Mouse (Mus musculus) forebrain, embryonic 13.5 days (tissue): ENCODE measurements around the gene Csrnp3. TPM values are rescaled to one million over a fixed set of nuclear protein-coding genes. Genes with fewer than 3 reads are reported as not detected.

Source experiments
- ATAC-seq: fragments of 200-750 bp; cut with Nextera tagmentation; 2 replicates; pipeline ENCODE4 v1.8.0; 2017
- H3K27ac ChIP-seq: fragments of 300-500 bp; sonication (generic); 2 replicates; pipeline ENCODE4 v1.5.1; 2015; ENCODE audit warnings: inconsistent platforms, mild to moderate bottlenecking, moderate library complexity
- H3K27me3 ChIP-seq: fragments of 300-500 bp; sonication (generic); 2 replicates; pipeline ENCODE4 v1.6.1; 2015; ENCODE audit warnings: mild to moderate bottlenecking, inconsistent platforms
- H3K36me3 ChIP-seq: fragments of 300-500 bp; sonication (generic); 2 replicates; pipeline ENCODE4 v1.6.1; 2015; ENCODE audit warnings: mild to moderate bottlenecking, inconsistent platforms; ENCODE audit not compliant: poor library complexity, severe bottlenecking
- H3K4me1 ChIP-seq: fragments of 300-500 bp; sonication (generic); 2 replicates; pipeline ENCODE4 v1.6.1; 2015; ENCODE audit warnings: inconsistent platforms
- H3K4me2 ChIP-seq: fragments of 300-500 bp; sonication (generic); 2 replicates; pipeline ENCODE4 v1.6.1; 2015; ENCODE audit warnings: inconsistent platforms, mild to moderate bottlenecking, moderate library complexity
- H3K4me3 ChIP-seq: fragments of 300-500 bp; sonication (generic); 2 replicates; pipeline ENCODE4 v1.5.1; 2015; ENCODE audit warnings: mild to moderate bottlenecking, inconsistent platforms
- H3K9ac ChIP-seq: fragments of 300-500 bp; sonication (generic); 2 replicates; pipeline ENCODE4 v1.6.1; 2015; ENCODE audit warnings: mild to moderate bottlenecking, inconsistent platforms
- H3K9me3 ChIP-seq: fragments of 300-500 bp; sonication (generic); replicated peaks from 2 replicates; pipeline ENCODE4 v1.6.1; 2016; ENCODE audit warnings: inconsistent platforms
- WGBS: fragments of 180-500 bp; shearing (Covaris S2); methylation state at CpG from one replicate; pipeline ENCODE4 v1.1.7; 2015; 5-methylcytosine and 5-hydroxymethylcytosine counted together
- polyA plus RNA-seq: library from polyadenylated mRNA; unstranded; fragments of >200 nt; fragmentation: Nextera tagmentation; extraction: Ambion mirVana; gene quantifications from 2 replicates; pipeline ENCODE4 v1.2.1, GENCODE M21; 2015

Csrnp3 gene
- polyA plus RNA-seq, 1 experiment from 2014 or later: 43.7 TPM

DNA sequence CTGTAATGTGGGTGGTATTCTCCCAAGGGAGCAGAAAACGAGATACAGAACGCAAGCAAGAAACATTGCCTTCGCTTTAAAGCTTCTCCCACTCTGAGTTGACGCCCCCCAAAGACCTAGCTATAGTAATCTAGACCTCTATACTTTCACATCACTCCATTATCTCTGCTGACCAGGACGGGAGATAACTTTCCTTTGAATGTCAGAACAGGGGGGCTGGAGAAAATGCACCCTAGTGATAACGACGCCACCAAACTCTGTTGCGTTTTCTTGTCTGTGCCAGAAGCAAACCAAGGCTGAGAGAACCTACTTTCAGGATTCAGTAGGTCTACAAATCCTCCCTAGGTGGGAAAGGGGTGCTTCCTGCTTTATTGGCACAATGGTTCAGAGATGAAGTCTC is 47.7 kb downstream of the Csrnp3 start:
- no peak overlapping the region for H3K9ac ChIP-seq
- H3K4me2 ChIP-seq: no peak overlapping the region
- no peaks in the 10 kb centered on the region for H3K36me3 ChIP-seq
- no peak overlapping the region for H3K4me3 ChIP-seq
- no peaks in the 10 kb centered on the region for H3K27me3 ChIP-seq
- H3K9me3 ChIP-seq: no peaks in the 10 kb centered on the region
- 86% methylated on average over 8 of the region's 8 CpGs for WGBS
- peaks cover 17% of the 10 kb centered on the region; the same call in 1 of the 2 replicates for H3K4me1 ChIP-seq
- H3K27ac ChIP-seq: no peak overlapping the region
- no peak for ATAC-seq

DNA sequence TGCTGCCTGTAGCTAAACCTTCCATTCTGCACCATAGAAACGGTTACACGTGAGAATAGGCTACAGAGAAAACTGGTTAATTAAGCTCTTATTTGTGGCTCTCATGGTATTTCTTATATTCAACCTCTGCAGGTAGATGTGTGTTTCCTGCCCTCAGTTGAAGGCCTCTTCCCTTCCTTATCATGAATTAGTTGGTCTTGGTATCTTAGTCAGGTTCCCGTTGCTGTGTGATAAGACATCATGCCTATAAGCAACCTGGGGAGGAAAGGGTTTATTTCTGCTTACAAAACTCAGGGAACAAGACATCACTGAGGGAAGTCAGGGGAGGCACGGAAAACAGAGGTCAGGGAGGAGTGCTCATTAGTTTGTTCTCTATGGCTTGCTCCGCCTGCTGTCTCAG is 48.7 kb downstream of the Csrnp3 start:
- 47% methylated on average over 5 of the region's 5 CpGs for WGBS
- H3K4me1 ChIP-seq: peaks cover 17% of the 10 kb centered on the region; the same call in 1 of the 2 replicates
- no peaks in the 10 kb centered on the region for H3K9me3 ChIP-seq
- no peak overlapping the region for H3K4me2 ChIP-seq
- no peak for ATAC-seq
- H3K4me3 ChIP-seq: no peak overlapping the region
- no peaks in the 10 kb centered on the region for H3K36me3 ChIP-seq
- no peak overlapping the region for H3K9ac ChIP-seq
- no peaks in the 10 kb centered on the region for H3K27me3 ChIP-seq
- H3K27ac ChIP-seq: no peak overlapping the region

DNA sequence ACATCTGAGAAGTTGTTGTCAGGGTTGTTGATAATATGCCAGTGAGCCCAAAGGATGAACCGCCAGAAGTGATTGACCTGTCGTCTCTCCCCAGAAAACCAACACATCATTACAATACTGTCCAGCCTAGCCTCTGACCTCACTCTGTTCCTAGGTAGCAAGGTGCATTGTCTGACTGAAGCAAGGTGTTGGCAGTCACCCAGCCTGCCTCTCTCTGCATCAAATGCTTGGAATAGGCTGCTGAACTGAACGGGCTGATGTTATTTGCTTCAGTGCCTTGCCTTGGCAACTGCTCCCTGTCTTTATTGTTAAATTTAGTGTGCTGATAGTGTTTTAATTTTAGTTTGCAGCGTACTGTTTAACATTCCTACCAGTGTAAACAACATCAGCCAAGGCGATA is 51.0 kb downstream of the Csrnp3 start:
- Histone ChIP-seq H3K4me3 (no peak overlapping the region), H3K9ac (no peak overlapping the region), H3K27me3 (no peaks in the 10 kb centered on the region), H3K36me3 (no peaks in the 10 kb centered on the region), H3K27ac (0 out of 2 replicates have a peak overlapping the region, but pooled peaks have one; percentile 15), H3K4me2 (peak overlapping the region; percentile 47), H3K9me3 (no peaks in the 10 kb centered on the region), H3K4me1 (peaks cover 17% of the 10 kb centered on the region; the same call in 1 of the 2 replicates)
- ATAC-seq: peak; percentile 64
- WGBS: 22% methylated on average over 5 of the region's 5 CpGs

DNA sequence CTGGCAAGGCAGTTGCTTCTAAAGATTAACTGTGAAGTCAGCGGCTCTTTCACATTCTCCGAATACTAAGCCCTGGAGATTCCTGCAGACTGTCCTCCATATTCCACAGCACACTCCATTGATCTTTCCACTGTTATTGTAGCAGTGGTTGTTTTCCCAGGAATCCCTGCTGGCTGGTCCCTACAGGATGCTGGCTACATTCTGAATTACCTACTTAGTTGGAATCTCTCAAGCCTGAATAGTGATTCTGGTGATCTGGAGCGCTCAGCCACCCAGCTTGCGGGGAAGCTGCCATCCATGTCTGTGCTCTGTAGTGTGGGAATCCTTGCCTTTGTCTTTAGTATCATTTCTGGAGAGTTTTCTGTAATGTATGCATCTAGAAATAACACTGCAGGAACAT is 51.5 kb downstream of the Csrnp3 start:
- peaks cover 17% of the 10 kb centered on the region; the same call in 1 of the 2 replicates for H3K4me1 ChIP-seq
- no peaks in the 10 kb centered on the region for H3K27me3 ChIP-seq
- peak; percentile 60 for ATAC-seq
- H3K9ac ChIP-seq: no peak overlapping the region
- no peaks in the 10 kb centered on the region for H3K9me3 ChIP-seq
- H3K4me3 ChIP-seq: no peak overlapping the region
- peak overlapping the region; percentile 47 for H3K4me2 ChIP-seq
- H3K27ac ChIP-seq: peak overlapping the region; percentile 25; the same call in 1 of the 2 replicates
- 13% methylated on average over 4 of the region's 4 CpGs for WGBS
- H3K36me3 ChIP-seq: no peaks in the 10 kb centered on the region

DNA sequence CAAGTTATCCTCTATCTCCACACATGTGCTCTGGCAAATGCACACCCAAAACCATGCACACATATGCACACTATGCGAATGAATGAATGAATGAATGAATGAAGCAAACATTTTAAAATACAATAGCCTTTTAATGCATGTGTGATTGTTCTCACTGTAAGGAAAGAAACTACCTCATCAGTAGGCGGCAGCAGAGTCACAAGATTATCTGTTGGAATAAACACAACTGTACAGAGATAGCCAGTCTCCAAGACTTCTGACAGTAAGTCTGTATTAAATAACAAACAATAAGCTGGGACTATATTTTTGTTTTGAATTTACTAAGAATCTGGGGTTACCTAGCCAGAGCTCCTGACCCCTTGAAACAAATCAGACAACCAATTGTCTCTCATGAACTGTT is 53.9 kb downstream of the Csrnp3 start:
- Histone ChIP-seq H3K4me1 (peaks cover 15% of the 10 kb centered on the region; the same call in 1 of the 2 replicates), H3K27ac (no peak overlapping the region), H3K9ac (no peak overlapping the region), H3K36me3 (no peaks in the 10 kb centered on the region), H3K4me3 (no peak overlapping the region), H3K27me3 (no peaks in the 10 kb centered on the region), H3K4me2 (no peak overlapping the region), H3K9me3 (no peaks in the 10 kb centered on the region)
- 95% methylated on average over 2 of the region's 2 CpGs for WGBS
- no peak for ATAC-seq

DNA sequence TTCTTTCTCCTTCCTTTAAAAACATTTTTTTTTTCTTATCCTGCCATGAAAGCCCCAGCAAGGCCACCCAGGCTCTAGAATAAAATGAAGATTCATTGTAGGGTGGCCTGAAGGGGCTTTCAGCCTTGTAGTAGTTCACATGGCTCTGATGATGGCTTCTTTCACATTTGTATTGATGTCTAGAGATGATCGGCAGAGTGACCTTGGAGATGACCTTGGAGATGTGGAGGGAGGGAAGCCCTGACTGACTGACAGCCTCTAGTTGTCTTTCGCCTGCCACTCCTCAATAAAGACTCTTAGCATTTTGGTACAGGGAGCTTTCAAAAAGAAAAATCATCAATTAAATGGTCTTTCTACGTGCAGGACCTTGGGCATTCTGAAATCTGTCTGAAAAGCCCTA is 63.0 kb downstream of the Csrnp3 start:
- Histone ChIP-seq H3K27ac (no peak overlapping the region), H3K36me3 (0 out of 2 replicates have a peak, but pooled peaks cover 4% of the 10 kb centered on the region), H3K4me3 (no peak overlapping the region), H3K4me2 (no peak overlapping the region), H3K9ac (no peak overlapping the region), H3K27me3 (no peaks in the 10 kb centered on the region), H3K4me1 (peaks cover 27% of the 10 kb centered on the region), H3K9me3 (no peaks in the 10 kb centered on the region)
- 65% methylated on average over 3 of the region's 3 CpGs for WGBS
- no peak for ATAC-seq

DNA sequence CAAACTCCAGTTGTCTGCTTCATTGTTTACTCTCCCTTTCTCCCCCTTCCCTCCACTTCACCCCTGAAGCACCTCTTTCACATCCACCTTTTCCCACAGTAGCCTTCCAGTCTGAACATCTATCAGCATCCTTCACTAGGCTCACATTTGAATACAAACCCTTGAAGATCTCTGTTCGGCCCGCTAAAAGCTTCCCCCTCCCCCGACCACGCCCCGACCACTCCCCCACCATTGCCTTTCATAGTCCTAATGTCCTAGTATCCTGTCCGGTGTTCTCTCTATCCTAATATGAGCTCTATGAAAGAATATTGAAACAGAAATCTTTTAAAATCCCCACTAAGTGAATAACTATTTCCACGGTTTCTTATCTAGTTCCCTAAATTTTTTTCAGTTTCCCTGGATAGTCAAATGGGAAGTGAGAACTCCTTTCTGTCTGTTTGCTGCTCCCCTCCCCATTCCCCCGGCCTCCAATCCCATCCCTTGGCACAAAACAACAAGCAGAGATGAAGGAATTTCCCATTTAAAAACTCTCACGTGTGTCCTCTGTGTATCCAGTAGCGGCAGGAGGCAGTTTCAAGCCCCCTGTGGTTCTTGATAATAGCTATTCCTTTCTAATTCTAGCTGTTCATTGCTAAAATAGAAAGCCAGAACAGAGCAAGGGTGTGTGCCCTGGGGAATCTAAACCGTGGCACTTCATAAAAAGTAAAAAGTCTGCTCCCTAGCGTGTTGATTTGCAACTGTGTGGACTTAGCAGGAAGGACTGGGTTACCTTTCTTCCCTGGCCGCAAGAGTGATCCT is 64.4 kb downstream of the Csrnp3 start:
- 8% methylated on average over 13 of the region's 13 CpGs for WGBS
- Histone ChIP-seq H3K9ac (no peak overlapping the region), H3K27me3 (no peaks in the 10 kb centered on the region), H3K27ac (no peak overlapping the region), H3K9me3 (no peaks in the 10 kb centered on the region), H3K4me3 (no peak overlapping the region), H3K4me1 (peaks cover 21% of the 10 kb centered on the region), H3K36me3 (0 out of 2 replicates have a peak, but pooled peaks cover 4% of the 10 kb centered on the region), H3K4me2 (peak overlapping the region; percentile 14; the same call in 1 of the 2 replicates)
- peak; percentile 52; the same call in 1 of the 2 replicates for ATAC-seq

DNA sequence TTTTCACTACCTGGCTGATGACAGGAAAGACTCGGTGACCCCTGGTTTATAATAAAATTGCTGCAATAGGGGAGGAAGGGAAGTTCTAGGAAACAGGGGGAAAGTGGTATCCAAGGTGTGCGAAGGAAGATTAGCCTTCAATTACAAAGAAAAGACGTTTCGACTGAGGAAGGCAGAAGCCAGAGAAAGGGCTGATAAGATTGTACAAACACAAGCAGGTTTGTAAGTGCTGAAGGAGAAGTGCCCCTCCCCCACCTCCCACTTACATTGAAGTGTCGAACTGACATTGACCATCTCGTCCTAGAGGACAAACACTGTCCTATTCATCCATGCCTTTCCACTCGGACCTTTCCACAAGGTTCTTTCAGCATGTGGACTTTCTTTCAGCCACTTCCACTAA is 70.4 kb downstream of the Csrnp3 start:
- Histone ChIP-seq H3K9me3 (no peaks in the 10 kb centered on the region), H3K27me3 (no peaks in the 10 kb centered on the region), H3K4me2 (no peak overlapping the region), H3K4me1 (peaks cover 8% of the 10 kb centered on the region), H3K36me3 (no peaks in the 10 kb centered on the region), H3K27ac (no peak overlapping the region), H3K4me3 (no peak overlapping the region), H3K9ac (no peak overlapping the region)
- WGBS: 72% methylated on average over 7 of the region's 7 CpGs
- no peak for ATAC-seq

DNA sequence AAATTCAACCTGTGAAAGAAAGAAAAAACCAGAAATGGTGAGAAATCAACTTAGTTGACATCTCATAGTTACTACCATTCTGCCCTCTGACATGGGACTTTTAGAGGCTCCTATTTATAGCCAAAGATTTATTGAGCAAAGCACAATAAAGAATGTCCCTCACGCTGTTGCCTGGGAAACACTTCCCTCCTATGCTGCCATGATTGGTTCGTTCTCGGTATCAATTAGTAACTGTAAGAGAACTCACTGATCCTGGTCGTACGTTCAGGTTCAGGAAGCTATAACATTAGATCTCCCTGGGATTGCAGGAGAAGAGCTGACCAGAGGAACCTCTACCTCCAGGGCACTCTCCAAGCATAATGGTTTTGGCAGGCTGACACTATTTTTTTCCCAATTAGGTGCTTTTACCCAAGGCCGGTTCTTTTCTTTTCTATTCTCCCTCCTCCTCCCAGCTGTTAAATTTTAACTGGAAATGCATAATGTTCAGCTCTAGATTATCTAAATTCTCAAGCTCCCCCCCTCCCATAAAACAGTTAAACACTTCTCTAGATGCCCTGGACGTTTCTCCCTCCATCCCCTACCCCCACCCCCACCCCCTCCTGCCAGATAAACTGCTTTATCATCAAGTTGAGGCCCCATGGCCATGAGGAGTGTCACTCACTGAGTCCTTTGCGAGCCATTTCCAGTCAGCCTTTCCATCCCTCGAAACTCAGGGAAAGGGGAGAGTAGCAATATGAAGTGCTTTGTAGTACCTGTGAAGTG is 75.3 kb downstream of the Csrnp3 start:
- ATAC-seq: no peak
- WGBS: 18% methylated on average over 9 of the region's 9 CpGs
- Histone ChIP-seq H3K9ac (no peak overlapping the region), H3K36me3 (no peaks in the 10 kb centered on the region), H3K27ac (no peak overlapping the region; the same call in 1 of the 2 replicates), H3K9me3 (no peaks in the 10 kb centered on the region), H3K27me3 (no peaks in the 10 kb centered on the region), H3K4me1 (peaks cover 17% of the 10 kb centered on the region), H3K4me3 (no peak overlapping the region), H3K4me2 (peak overlapping the region; percentile 37)

DNA sequence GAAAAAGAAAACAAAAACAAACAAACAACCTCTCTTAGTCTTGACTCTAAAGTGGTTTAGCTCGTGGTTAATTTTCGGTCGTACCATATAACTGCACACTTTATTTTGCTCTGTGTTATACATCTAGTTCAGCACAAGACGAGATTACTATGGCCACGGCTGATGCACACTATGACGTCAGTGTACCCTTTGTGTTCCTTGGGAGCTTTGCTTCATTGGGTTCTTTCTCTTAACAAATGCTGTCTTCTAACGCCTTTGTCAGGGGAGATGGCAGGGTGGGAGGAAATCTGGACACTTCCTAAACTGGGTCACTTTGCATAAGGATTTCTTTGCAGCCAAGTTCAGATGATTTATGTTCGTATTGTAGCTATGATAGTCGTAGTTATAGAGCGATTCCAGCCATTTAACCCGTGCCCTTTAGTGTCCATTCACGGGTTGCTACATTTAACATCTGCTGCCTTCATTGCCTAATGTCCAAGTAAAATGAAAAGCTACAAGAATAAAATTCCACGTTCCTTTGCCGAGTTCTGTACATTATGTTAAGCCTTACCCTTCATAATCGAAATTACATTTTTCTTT is 79.9 kb downstream of the Csrnp3 start:
- Histone ChIP-seq H3K9me3 (no peaks in the 10 kb centered on the region), H3K4me3 (no peak overlapping the region), H3K9ac (no peak overlapping the region), H3K4me2 (no peak overlapping the region), H3K27ac (no peak overlapping the region), H3K36me3 (no peaks in the 10 kb centered on the region), H3K27me3 (no peaks in the 10 kb centered on the region), H3K4me1 (peaks cover 22% of the 10 kb centered on the region)
- WGBS: 55% methylated on average over 15 of the region's 15 CpGs
- ATAC-seq: no peak

DNA sequence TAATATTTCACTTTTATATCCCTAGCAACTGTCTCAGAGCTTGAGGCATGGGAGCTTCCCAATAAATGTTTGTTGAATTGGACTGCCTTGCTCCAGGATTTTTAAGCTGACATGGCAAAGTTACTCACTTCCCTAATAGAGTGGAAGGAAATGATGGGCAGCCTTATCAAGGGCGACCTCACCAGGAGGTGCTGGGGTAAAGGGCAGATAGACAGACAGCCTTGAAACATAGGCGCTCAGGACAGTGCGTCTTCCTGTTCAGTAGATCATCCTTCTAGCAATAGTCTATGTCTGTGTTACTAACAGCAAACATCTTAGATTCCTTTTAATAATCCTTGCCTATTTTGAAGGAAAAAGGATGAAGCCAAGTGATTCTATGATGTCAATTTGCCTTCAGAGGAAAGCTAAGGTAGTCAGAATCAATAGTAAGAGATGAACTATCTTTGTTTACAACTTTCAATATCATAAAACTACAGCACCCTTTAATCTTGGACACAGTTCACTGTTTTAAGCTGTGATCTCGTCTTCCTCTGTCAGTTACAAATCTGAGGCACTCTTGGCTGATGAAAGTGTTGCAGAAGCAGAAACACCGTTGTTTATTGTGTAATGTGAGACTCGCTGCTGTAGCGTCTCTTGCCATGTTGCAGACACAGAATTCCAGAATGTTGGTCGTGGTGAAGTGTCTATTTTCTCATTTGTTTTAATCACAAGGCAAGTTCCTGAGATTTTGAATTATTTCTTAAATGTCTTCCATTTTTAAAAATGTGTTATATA is 81.6 kb downstream of the Csrnp3 start:
- 85% methylated on average over 8 of the region's 8 CpGs for WGBS
- Histone ChIP-seq H3K27ac (peak overlapping the region; percentile 5; the same call in 1 of the 2 replicates), H3K36me3 (no peaks in the 10 kb centered on the region), H3K9me3 (no peaks in the 10 kb centered on the region), H3K27me3 (no peaks in the 10 kb centered on the region), H3K4me1 (peaks cover 17% of the 10 kb centered on the region; the same call in 1 of the 2 replicates), H3K9ac (no peak overlapping the region), H3K4me3 (no peak overlapping the region), H3K4me2 (no peak overlapping the region)
- no peak for ATAC-seq
